Mouse (Mus musculus) lung, postnatal 36 days (tissue): Measurements from ENCODE around the gene Smarce1.
"Not testable (repeated sequence)": the region's sequence is repeated elsewhere in the genome, so short reads cannot be mapped to it uniquely, and the experiment has no call there.

Experiments used
- DNase-seq: peaks from one replicate; pipeline ENCODE4 v3.0.0; 2022; ENCODE audit warnings: mixed read lengths

The Smarce1 gene

GRCm38 (mm10) chr11:99230261-99231048 lies at the start of gene Smarce1:
TSS of gene Smarce1 (minus strand) at chr11:99231017.
- peak; percentile 75 for DNase-seq

GRCm38 (mm10) chr11:99279986-99280385 lies 49.2 kb upstream of the Smarce1 start:
- DNase-seq = no peak

DNA sequence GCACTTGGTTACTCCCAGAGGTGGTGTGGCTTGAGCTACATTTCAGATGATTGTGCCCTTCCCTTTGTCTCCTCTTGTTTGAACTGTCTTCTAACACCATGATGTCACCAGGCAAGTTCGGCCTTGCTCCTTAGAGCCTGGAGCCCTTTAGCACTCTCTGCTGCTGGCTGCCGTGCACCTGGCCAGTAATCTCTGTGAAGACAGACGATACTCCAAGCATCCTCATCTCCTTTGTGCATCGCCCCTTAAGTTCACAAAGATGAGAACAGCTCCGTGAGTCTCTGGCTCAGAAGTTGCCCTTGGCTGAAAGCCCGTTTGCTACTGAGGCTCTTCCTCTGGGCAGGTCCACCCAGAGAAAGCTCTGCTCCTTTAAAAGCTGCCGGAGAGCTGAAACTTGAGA lies 46.0 kb upstream of the Smarce1 start:
- no peak for DNase-seq

DNA sequence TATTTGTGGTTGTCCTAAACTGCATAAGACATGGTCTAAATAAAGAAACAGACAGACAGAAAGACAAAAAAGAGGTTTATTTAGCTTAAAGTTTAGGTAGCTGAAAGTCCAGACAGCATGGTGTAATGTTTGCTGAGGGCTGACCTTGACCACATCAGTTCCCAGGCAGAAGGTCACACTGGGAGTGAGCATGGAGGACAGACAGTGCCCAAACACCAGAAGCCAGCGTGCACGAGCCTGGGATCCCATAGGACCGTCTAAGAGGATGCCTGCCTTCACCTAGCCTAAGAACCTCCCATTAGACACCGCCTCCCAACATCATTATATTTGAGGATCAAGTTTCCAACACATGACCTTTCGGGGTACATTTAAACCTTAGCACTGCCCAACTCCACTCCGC lies 44.8 kb upstream of the Smarce1 start:
- DNase-seq = no peak

GRCm38 (mm10) chr11:99272721-99273120 lies 41.9 kb upstream of the Smarce1 start:
- no peak for DNase-seq

GRCm38 (mm10) chr11:99269192-99269591 lies 38.4 kb upstream of the Smarce1 start:
- no peak for DNase-seq

GRCm38 (mm10) chr11:99265796-99266195 lies 35.0 kb upstream of the Smarce1 start:
- no peak for DNase-seq

DNA sequence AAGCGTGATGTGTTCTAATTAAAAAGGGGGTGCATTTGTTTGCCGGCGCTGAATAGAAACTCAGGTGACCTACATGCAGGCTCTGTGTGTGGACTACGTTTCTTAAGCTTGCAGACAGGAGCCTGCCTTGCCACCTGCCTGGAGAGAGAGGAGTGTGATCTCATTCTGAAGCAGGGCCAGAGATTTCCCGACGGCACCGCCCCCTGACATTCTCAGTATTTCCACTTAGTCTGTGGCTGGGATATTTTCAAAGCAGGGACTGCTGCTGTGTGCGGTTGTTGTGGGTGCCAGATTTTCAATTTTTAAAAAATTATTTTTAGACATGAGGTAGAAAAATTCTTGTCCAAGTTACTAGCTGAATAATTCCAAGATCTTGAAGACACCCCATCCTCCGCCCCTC lies 34.4 kb upstream of the Smarce1 start:
- peak; percentile 4 for DNase-seq

GRCm38 (mm10) chr11:99256213-99256612 lies 25.4 kb upstream of the Smarce1 start:
- no peak for DNase-seq

DNA sequence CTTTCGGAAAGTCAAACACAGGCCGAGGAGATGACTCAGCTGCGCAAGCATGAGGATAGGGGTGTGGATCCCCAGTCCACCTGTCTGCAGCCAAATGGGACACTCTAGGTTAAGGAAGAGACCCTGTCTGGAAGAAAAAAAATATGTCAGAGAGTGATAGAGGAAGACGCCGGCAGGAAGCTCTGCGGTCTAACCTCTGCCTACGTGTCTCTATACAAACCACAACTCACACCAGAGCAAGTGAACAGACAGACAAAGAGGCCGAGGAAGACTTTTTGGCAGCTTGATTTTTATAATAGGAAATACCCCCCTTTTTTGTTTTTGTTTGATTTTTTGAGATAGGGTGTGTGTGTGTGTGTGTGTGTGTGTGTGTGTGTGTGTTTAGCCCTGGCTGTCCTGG lies 24.5 kb upstream of the Smarce1 start:
- no peak for DNase-seq

DNA sequence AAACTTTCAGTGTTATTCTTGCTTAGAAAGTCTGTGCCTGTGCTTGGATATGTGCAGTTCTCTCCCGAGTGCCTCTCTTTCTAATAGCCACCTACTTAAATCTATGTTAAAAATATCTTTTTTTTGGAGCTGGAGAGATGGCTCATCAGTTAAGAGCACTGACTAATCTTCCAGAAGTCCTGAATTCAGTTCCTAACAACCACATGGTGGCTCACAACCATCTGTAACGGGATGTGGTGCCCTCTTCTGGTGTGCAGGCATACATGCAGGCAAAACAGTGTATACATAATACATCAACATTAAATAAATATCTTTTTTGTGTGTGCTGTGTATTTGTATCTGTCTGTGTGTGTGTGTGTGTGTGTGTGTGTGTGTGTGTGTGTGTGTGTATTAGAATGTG lies 23.1 kb upstream of the Smarce1 start:
- DNase-seq = no peak

GRCm38 (mm10) chr11:99252671-99253070 lies 21.9 kb upstream of the Smarce1 start:
- no peak for DNase-seq

GRCm38 (mm10) chr11:99250666-99251065 lies 19.8 kb upstream of the Smarce1 start:
- no peak for DNase-seq

GRCm38 (mm10) chr11:99250241-99250640 lies 19.4 kb upstream of the Smarce1 start:
- no peak for DNase-seq

DNA sequence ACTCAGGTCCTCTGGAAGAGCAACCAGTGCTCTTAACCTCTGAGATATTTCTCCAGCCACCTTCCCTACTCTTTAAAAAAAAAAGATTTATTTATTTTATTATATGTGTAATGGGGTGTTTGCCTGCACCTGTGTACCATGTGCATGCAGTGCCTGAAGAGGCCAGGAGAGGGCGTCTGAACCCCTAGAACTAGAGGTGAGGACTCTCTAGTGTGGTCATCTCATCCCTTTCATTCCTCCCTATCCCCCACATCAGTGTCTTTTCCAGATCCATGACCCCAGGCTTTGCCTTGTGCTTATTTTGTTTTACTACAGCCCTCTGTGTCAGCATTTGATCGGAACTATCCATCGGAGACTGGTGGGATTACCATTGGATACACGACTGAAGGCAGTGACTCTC lies 18.3 kb upstream of the Smarce1 start:
- DNase-seq = peak; percentile 25

GRCm38 (mm10) chr11:99247916-99248315 lies 17.1 kb upstream of the Smarce1 start:
- no peak for DNase-seq

DNA sequence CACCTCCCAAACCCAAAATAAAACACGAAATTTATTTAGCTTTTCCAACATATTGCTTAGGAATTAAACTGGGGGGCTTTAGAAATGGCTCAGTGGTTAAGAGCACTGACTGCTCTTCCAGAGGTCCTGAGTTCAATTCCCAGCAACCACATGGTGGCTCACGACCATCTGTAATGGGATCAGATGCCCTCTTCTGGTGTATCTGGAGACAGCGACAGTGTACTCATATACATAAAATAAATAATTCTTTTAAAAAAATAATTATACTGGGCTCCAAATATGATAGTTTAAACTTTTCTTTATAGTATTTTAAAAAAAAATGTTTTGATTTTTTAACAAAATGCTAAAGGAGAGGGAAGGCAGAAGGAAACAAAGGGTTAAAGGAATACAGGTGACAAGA lies 13.7 kb upstream of the Smarce1 start:
- DNase-seq = not testable (repeated sequence)

GRCm38 (mm10) chr11:99243820-99244374 lies 13.1 kb upstream of the Smarce1 start, which contains the start of gene Krt222:
TSS of gene Krt222 (minus strand) at chr11:99244085.
- peak; percentile 7 for DNase-seq

- no peak for DNase-seq
Measured at GRCm38 (mm10) chr11:99243200-99243819, 12.5 kb upstream of the Smarce1 start.

DNA sequence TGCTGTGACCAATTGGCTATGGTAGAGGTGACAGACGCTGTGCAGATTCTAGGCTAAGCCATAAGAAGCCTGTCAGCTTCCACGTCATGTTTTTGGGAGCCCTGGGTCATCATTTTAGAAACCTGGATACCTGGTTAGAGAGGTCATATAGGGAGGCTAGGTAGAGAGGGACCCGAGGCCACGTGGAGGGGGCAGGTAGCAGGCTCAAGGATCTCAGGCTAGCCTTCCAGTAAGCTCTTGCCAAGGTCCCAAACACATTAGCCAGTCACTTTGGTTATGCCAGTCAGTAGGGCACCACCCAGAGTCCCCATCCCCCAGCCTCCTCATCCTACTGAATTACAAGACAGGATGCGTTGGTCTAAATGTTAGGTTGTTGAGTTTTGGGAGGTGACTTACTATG lies 11.2 kb upstream of the Smarce1 start:
- DNase-seq = no peak

DNA sequence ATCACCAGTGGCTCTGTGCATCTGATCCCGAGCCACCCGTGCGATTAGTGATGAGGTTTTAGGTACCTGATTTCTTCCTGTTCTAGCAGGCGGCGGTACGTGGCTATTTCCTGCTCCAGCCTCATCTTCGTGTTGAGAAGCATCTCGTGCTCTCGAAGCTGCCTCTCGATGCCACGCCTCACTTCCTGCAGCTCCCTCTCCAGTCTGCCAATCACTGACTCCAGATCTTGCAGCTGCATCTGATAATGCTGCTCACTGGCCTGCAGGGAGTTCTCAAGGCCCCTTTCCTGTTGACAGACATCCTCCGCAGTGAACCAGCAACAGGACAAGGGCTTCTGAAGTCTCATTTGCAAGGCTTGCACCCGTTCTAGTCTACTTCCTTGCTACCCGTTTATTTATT lies 7.7 kb upstream of the Smarce1 start:
- peak; percentile 35 for DNase-seq

DNA sequence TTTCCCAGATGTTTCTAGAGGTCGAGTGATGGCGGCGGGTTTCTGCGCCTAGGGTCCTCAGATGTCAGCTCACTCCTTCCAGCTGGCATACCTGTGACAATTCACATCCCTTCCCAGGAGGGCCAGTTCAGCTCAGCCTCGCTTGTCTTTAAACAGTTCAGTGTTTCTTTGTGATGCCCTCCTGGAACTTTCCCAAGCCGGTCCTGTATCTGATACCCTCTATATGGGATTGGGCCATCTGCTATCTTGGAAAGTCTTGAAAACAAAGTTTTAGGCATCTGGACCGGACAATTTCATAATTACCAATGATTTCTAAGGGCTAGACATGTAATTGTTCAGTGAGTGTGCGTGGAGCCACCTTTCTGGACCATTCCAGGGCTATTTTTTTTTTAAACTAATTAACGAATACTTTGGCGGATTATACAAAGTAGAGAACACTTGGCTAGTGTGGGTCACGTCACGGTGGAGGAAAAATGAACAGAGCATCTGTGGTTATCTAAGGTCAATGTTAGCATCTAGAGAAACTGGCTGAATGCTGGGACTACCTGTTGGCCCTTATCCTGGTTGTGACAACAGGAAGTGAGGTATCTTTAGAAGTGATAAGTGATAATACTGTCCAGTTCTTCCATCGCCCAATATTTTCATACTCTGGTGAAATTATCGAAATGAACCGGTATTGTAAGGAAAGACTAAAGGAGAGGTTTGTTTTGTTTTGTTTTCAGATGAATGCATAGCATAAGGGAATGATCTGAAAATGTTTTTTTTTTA lies 416 bp upstream of the Smarce1 start:
- DNase-seq = no peak

DNA sequence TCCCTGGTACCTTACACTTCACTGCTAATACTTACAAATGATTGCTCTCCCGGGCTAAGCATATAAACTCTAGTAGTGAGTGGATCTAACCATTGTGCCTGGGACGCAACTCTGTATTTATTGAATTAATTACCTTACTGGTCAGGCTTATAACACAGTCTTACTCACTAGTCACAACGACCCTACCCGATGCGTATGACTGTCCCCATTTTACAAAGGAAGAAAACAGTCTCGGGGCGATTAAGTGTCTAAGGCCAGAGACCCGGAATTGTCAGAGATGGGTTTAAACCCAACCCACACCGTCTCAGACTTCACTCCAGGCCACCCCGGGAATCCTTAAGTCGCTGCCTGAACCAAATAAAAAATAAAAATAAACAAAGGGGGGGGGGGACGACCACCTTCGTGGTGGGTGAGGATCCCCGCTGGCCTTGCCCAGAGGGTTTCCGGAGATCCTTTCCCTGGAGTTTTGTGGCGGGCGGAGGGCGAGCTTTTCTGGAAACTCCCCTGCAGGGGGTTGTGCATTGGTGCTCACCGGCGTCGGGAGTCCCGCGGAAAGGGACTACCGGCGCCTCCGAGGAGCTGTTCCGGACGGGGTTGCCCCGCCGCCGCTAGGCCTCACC lies 1.1 kb downstream of the Smarce1 start:
- DNase-seq = no peak
